Mouse (Mus musculus) forebrain, embryonic 14.5 days (tissue): ENCODE data around the gene Olfr214. TPM values are rescaled to one million over a fixed set of nuclear protein-coding genes. Genes with fewer than 3 reads are reported as not detected.
"Not testable (repeated sequence)": the region's sequence is repeated elsewhere in the genome, so short reads cannot be mapped to it uniquely, and the experiment has no call there.

Experiments
- ATAC-seq: fragments of 200-750 bp; cut with Nextera tagmentation; 2 replicates; pipeline ENCODE4 v1.8.0; 2017; ENCODE audit warnings: mild to moderate bottlenecking, moderate library complexity
- DNase-seq: peaks from one replicate; pipeline ENCODE4 v3.0.0-alpha.2; 2015; ENCODE audit warnings: low spot score
- H3K27ac ChIP-seq: fragments of 300-500 bp; sonication (generic); 2 replicates; pipeline ENCODE4 v1.5.1; 2014; ENCODE audit warnings: low read depth, mild to moderate bottlenecking, control low read depth, low read length, moderate library complexity
- H3K27me3 ChIP-seq: fragments of 300-500 bp; sonication (generic); replicated peaks from 2 replicates; pipeline ENCODE4 v1.6.1; 2014; ENCODE audit warnings: low read length, control low read depth, mixed read lengths; ENCODE audit not compliant: control insufficient read depth, insufficient read depth
- H3K36me3 ChIP-seq: fragments of 300-500 bp; sonication (generic); 2 replicates; pipeline ENCODE4 v1.6.1; 2014; ENCODE audit warnings: low read length, control low read depth; ENCODE audit not compliant: control insufficient read depth, insufficient read depth
- H3K4me1 ChIP-seq: fragments of 300-500 bp; sonication (generic); 2 replicates; pipeline ENCODE4 v1.6.1; 2014; ENCODE audit warnings: antibody characterized with exemption, low read length, control low read depth; ENCODE audit not compliant: control insufficient read depth, insufficient read depth
- H3K4me2 ChIP-seq: fragments of 300-500 bp; sonication (generic); 2 replicates; pipeline ENCODE4 v1.6.1; 2014; ENCODE audit warnings: mild to moderate bottlenecking, control low read depth, low read length
- H3K4me3 ChIP-seq: fragments of 300-500 bp; sonication (generic); 2 replicates; pipeline ENCODE4 v1.5.1; 2014; ENCODE audit warnings: low read depth, low read length, control low read depth
- H3K9ac ChIP-seq: fragments of 300-500 bp; sonication (generic); 2 replicates; pipeline ENCODE4 v1.6.1; 2014; ENCODE audit warnings: mild to moderate bottlenecking, low read length, control low read depth, moderate library complexity
- H3K9me3 ChIP-seq: fragments of 300-500 bp; sonication (generic); replicated peaks from 2 replicates; pipeline ENCODE4 v1.6.1; 2016; ENCODE audit warnings: low read length, control low read depth, mixed read lengths; ENCODE audit not compliant: control insufficient read depth
- WGBS: fragments of 180-500 bp; shearing (Covaris S2); extraction: QIAGEN DNeasy Blood & Tissue Kit; methylation state at CpG from one replicate; pipeline ENCODE4 v1.1.7; 2014; 5-methylcytosine and 5-hydroxymethylcytosine counted together
- polyA plus RNA-seq: library from polyadenylated mRNA; unstranded; fragments of >200 nt; fragmentation: Nextera tagmentation; extraction: Ambion mirVana; gene quantifications from 2 replicates; pipeline ENCODE4 v1.2.1, GENCODE M21; 2014

The Olfr214 gene
- polyA plus RNA-seq, result not detected in 2 replicates

- no peaks in the 10 kb centered on the region for H3K27me3 ChIP-seq
- no peak within 1 kb of the TSS for H3K27ac ChIP-seq
- H3K4me3 ChIP-seq, result no peak within 1 kb of the TSS
- no peak for ATAC-seq
- no peak for DNase-seq
- WGBS, result 84% methylated on average over 1 of the region's 1 CpGs
- no peak within 1 kb of the TSS for H3K9ac ChIP-seq
- H3K4me1 ChIP-seq, result no peaks in the 10 kb centered on the region
- no peaks in the 10 kb centered on the region for H3K36me3 ChIP-seq
- no peaks in the 10 kb centered on the region for H3K9me3 ChIP-seq
- H3K4me2 ChIP-seq, result no peak within 1 kb of the TSS
These were observed at the start of gene Olfr214 for GRCm38 (mm10) chr6:116553935-116554334. TSS of gene Olfr214 (plus strand) at chr6:116554235.

- WGBS, result 93% methylated on average over 19 of the region's 20 CpGs
- H3K36me3 ChIP-seq, H3K4me3 ChIP-seq, H3K27me3 ChIP-seq, H3K4me2 ChIP-seq, H3K9me3 ChIP-seq, H3K9ac ChIP-seq, H3K4me1 ChIP-seq, ATAC-seq, DNase-seq, H3K27ac ChIP-seq: not testable (repeated sequence)
These were observed 47.6 kb upstream of the Olfr214 start, which contains the start of gene Olfr212 for GRCm38 (mm10) chr6:116506302-116507003. TSS of gene Olfr212 (plus strand) at chr6:116506516.

DNA sequence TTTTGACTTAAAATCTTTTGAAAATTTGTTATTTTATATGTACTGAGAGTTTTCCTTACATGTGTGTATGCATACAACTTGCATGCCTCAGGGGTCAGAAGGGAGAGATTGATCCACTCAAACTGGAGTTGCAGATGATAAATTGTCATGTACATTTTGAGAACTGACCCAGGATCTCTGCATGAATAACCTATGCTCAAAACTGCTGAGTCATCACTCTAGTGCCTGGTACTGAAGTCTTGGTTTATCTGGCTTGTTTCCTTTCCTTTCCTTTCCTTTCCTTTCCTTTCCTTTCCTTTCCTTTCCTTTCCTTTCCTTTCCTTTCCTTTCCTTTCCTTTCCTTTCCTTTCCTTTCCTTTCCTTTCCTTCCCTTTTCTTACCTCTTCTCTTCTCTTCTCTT lies 39.2 kb upstream of the Olfr214 start:
- ATAC-seq, result no peak

DNA sequence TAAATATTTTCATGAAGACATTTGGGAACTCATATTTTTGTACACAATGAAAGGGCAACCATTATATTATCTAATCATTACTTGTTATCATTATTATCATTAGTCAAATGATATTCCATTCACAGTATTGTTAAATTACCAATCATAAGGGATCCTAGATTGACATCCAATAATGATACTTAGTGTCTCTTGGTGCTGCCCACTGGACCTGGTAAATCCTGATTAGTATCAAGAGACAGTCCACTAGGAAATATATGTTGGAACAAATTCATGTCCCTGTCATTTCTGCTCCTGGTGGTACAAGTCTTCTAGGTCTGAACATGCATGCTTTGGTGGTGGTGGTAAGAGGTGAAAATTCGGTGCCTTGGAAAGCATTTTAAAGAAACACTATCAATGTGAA lies 15.9 kb upstream of the Olfr214 start, which contains the start of gene Olfr213:
TSS of gene Olfr213 (plus strand) at position 301 of the 400 bp plus-strand sequence.
- Histone ChIP-seq H3K4me2 (no peak within 1 kb of the TSS), H3K9me3 (no peaks in the 10 kb centered on the region), H3K27me3 (no peaks in the 10 kb centered on the region), H3K36me3 (no peaks in the 10 kb centered on the region), H3K4me1 (no peaks in the 10 kb centered on the region), H3K27ac (no peak within 1 kb of the TSS), H3K4me3 (no peak within 1 kb of the TSS), H3K9ac (no peak within 1 kb of the TSS)
- WGBS, result 94% methylated on average over 1 of the region's 1 CpGs
- no peak for ATAC-seq
- no peak for DNase-seq

More for the DNA sequence above, 39.2 kb upstream of the Olfr214 start:
- Histone ChIP-seq H3K27me3 (no peaks in the 10 kb centered on the region), H3K27ac (no peak overlapping the region), H3K4me3 (no peak overlapping the region), H3K9me3 (no peaks in the 10 kb centered on the region), H3K4me2 (no peak overlapping the region), H3K36me3 (no peaks in the 10 kb centered on the region), H3K9ac (no peak overlapping the region), H3K4me1 (no peaks in the 10 kb centered on the region)
- no peak for DNase-seq

DNA sequence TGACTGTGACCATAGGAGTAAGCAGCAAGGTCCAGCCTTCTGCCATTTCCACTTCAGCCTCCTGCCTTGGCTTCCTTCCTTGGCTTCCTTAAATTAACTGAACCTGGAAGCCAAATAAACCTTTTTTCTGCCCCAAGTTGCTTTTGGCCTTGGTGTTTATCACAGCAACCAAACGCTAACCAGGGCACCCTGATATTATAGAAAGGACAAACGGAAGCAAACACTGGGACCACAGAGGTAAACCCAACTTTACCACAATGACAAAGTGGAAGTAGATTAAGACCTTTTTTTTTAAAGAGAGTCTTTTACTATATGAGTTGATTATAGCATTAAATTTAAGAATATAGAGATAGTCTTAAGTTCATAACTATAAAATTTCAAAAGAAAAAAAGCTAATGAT lies 11.5 kb upstream of the Olfr214 start:
- H3K36me3 ChIP-seq, result no peaks in the 10 kb centered on the region
- no peak overlapping the region for H3K27ac ChIP-seq
- 91% methylated on average over 2 of the region's 2 CpGs for WGBS
- H3K9me3 ChIP-seq, result no peaks in the 10 kb centered on the region
- H3K4me3 ChIP-seq, result no peak overlapping the region
- H3K4me2 ChIP-seq, result no peak overlapping the region
- H3K4me1 ChIP-seq, result no peaks in the 10 kb centered on the region
- H3K9ac ChIP-seq, result no peak overlapping the region
- ATAC-seq, result no peak
- DNase-seq, result no peak
- no peaks in the 10 kb centered on the region for H3K27me3 ChIP-seq

GRCm38 (mm10) chr6:116550841-116551240 lies 3.2 kb upstream of the Olfr214 start, which contains the start of gene Gm5580:
TSS of gene Gm5580 (plus strand) at chr6:116551141.
- H3K9me3 ChIP-seq, result not testable (repeated sequence)

DNA sequence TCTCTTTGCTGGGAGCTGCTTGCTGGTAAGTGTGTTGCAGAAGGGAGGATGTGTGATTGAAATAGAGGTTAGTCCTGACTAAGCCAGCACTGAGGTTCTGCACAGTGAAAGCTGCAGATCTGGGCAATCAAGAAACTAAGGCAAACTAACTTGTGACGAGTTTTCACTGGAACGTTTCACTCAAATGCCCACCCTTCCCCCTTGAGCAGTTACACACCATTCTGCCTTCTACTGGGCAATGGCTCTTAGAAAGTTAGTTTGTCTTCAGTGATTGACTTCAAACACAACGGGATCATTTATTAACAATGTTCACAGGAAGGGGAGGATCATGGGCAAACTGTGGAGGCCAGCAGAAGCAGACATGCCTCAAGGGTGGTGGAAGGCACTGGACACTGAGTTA lies 917 bp downstream of the Olfr214 start:
- Histone ChIP-seq H3K4me3 (no peak overlapping the region), H3K9me3 (no peaks in the 10 kb centered on the region), H3K27ac (no peak overlapping the region), H3K36me3 (no peaks in the 10 kb centered on the region), H3K4me2 (no peak overlapping the region), H3K4me1 (no peaks in the 10 kb centered on the region), H3K9ac (no peak overlapping the region), H3K27me3 (no peaks in the 10 kb centered on the region)
- ATAC-seq (no peak), DNase-seq (no peak)
- 72% methylated on average over 3 of the region's 3 CpGs for WGBS

More at GRCm38 (mm10) chr6:116550841-116551240, 3.2 kb upstream of the Olfr214 start, which contains the start of gene Gm5580:
- 96% methylated on average over 11 of the region's 11 CpGs for whole genome bisulfite sequencing
- not testable (repeated sequence) for H3K27me3 ChIP-seq, DNase-seq, ATAC-seq, H3K4me3 ChIP-seq, H3K36me3 ChIP-seq, H3K27ac ChIP-seq, H3K4me1 ChIP-seq, H3K9ac ChIP-seq, H3K4me2 ChIP-seq

- 42% methylated on average over 3 of the region's 3 CpGs for WGBS
- no peak overlapping the region for H3K9ac ChIP-seq
- H3K9me3 ChIP-seq, result no peaks in the 10 kb centered on the region
- no peaks in the 10 kb centered on the region for H3K36me3 ChIP-seq
- H3K27me3 ChIP-seq, result no peaks in the 10 kb centered on the region
- ATAC-seq (no peak), DNase-seq (peak; percentile 69)
- no peak overlapping the region for H3K4me2 ChIP-seq
- no peak overlapping the region for H3K27ac ChIP-seq
- no peak overlapping the region for H3K4me3 ChIP-seq
- no peaks in the 10 kb centered on the region for H3K4me1 ChIP-seq
These were observed 15.8 kb downstream of the Olfr214 start for GRCm38 (mm10) chr6:116569834-116570233.

GRCm38 (mm10) chr6:116584095-116584494 lies 30.1 kb downstream of the Olfr214 start, which contains the start of gene Olfr215:
TSS of gene Olfr215 (minus strand) at chr6:116584195.
- Histone ChIP-seq H3K27ac (no peak within 1 kb of the TSS), H3K9ac (no peak within 1 kb of the TSS), H3K36me3 (no peaks in the 10 kb centered on the region), H3K9me3 (no peaks in the 10 kb centered on the region), H3K4me1 (no peaks in the 10 kb centered on the region), H3K27me3 (no peaks in the 10 kb centered on the region), H3K4me3 (no peak within 1 kb of the TSS), H3K4me2 (no peak within 1 kb of the TSS)
- ATAC-seq (no peak), DNase-seq (no peak)
- 51% methylated on average over 4 of the region's 4 CpGs for WGBS
